Mouse (Mus musculus) ovary, postnatal 10 days (tissue): ENCODE measurements around the gene Eng.

Experiments used
- DNase-seq: peaks from one replicate; pipeline ENCODE4 v3.0.0; 2022; ENCODE audit warnings: low spot score

Gene Eng

GRCm38 (mm10) chr2:32646379-32647056, at the start of gene Eng:
Gene Eng, plus strand, starts transcription at chr2:32646595.
- DNase-seq, result no peak

GRCm38 (mm10) chr2:32596725-32597124, 49.7 kb upstream of the Eng start:
- DNase-seq, result no peak

- DNase-seq, result no peak
Observed at GRCm38 (mm10) chr2:32597248-32597647, 49.1 kb upstream of the Eng start.

GRCm38 (mm10) chr2:32597699-32598098, 48.7 kb upstream of the Eng start:
- no peak for DNase-seq

DNA sequence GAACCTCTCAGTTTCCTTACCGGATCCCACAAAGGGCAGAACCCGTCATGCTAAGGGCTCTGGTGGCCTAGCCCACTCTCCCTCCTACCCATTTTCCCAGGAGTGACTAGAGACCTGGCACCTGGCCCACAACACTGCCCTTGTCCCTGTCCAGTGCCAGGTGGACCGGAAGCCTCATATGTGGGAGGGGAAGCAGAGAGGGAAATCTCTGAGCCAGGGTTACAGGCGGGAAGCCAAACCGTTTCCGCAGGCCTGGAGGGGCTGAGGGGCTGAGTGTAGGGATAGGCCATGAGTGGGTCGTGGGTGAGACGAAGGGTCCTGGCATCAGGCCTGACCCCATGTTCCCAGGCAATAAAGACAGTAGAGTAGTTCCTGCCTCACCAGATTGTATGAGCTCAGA, 47.9 kb upstream of the Eng start:
- DNase-seq, result no peak

- no peak for DNase-seq
Observed at GRCm38 (mm10) chr2:32599409-32599808, 47.0 kb upstream of the Eng start, which contains the start of gene St6galnac6. Gene St6galnac6, plus strand, starts transcription at chr2:32599709.

GRCm38 (mm10) chr2:32601417-32602065, 44.9 kb upstream of the Eng start:
- no peak for DNase-seq

- peak; percentile 92 for DNase-seq
Observed at GRCm38 (mm10) chr2:32602600-32603054, 43.8 kb upstream of the Eng start.

DNA sequence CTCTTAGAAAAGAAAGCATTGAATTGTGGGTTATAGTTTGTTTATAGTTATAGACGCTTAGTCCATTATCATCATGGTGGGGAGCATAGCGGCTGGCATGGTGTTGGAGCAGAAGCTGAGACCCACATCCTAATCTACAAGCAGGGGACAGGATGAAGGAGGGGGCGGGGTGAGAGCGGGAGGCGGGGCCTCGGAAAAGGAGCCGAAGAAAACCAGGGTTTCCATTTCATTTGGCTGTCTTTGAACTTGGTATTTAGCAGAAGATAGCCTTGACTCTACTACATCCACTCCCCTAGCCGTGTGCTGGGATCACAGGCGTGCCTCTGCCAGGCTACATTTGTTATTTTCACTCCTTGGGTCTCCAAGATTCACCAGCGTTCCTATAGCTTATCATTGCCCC, 41.8 kb upstream of the Eng start:
- DNase-seq, result no peak

DNA sequence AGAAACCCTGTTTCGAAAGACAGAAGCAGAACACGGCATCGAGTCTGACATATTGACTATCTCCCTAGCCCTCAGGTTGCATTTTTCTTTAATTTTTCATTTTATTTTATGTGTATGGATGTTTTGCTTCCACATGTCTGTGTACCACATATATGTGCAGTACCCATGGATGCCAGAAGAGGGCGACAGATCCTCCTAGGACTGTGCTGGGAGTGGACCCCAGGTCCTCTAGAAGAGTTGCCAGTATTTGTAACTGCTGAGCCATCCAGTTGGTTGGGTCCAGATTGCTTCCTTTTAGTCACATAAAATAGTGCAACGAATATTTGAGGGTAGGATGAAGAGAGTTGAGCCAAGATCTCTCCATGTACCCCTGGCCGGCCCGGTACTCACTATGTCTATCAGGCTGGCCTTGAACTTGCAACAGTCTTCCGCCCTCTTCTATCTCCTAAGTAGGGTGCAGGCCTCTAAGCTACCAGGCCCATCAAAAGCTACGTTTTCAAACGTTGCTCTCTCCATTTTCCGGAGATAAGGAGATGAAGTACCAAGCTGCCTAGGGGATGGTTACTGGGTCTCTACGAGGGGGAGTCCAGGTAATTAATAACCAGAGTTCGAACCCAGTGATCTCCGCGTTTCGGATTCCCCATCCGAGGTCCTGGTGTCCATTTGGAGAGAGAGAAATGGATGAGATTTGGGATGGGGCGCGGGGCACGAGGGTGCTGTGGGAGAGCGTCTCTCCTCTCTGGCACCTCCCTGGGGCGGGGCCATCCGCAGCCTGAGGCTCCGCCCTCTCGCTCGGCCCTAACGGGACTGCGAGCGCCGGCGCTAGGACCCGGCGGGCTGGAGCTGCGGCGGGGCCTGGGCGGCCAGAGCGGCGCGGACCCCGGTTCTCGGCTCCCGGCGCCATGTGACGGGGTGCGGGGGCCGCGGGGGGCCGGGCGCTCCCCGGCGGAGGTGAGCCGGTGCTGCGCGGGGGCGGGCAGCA, 39.9 kb upstream of the Eng start:
- no peak for DNase-seq

- no peak for DNase-seq
Observed at GRCm38 (mm10) chr2:32607262-32607947, 39.0 kb upstream of the Eng start.

DNA sequence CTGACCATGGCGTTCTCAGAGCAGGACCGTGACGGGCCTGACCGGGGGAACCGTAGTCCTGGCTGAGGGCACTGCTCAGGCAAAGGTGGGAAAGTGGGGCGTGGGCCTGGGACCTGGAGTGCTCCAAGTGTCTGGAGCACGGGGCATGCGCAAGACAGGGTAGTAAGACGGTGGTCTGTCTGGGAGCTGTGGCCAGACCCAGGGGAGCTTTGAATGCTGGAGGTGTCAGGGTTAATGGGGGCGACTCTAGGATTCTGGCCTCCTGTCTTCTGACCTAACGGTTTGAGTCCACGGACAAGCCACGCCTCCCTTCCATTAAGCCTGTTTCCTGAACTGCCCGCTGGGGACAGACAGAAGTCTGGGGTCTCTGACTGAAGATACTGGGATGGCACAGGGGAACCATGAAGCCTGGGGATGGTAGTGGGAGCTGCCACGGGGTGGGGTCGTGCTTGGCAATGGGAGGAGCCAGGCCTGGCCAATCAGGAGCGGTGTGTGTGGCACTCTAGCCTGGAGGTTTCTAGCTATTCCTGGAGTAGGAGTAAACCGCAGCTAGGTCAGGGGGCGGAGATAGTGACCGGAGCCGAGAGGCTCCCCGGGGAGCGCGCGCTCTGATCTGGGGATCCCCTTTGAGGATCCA, 38.1 kb upstream of the Eng start:
- no peak for DNase-seq

DNA sequence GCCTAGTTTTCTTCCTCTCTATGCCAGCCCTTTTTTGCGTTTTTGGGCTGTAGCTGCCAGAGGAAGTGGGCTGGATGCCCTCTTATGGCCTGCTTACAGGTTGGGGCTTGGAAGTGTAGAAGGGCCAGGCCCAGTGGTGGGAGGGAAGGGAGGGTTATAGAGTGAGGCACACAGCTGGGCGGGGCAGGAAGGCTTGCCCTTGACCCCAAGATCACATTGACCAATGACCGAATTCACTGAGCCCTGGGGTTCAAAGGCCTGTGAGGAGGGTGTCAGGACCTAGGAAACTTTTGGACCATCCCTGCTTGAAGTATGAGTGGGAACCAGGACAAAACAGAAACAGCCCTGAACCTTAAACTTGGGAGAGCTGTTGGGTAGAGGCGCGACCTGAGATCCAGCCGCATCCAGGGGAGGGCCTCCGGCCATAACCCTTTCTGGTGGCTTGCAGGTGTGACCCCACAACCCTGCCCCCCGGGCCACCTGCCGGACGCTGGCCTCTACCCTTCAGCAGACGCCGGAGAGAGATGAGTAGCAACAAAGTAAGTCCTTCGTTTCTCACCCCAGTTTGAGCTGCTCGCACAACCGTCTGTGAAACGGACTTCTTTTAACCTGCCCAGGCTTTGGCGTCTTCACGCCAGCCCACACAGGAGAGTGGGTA, 37.5 kb upstream of the Eng start:
- no peak for DNase-seq

DNA sequence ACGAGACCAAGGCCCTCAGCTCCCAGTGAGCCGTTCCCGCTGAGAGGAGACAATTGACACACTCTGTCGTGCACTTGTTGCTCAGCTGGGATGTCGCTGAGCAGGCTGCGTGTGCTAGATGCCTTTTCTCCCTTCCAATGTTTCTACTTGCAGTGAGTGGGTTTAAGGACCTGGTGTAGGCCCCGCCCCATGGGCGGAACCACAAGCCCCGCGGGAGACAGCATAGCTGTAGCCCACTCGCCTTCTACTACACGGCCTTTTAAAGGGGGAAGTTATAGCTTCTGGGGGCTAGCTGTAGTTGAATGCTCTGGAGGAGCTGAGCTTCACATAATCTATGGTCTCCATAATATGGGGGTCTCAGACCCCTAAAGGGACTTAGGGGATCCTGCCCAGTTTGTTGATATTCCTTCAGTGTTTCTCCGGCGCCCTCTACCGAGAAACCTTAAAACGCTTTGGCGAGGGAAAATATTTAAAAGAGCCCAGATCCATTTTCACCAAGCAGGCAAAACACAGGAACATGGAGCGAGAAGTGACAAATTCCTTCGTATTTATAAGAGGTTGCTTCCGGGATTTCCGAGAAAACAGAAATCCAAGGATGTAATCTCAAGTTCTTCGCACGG, 35.7 kb upstream of the Eng start:
- no peak for DNase-seq

GRCm38 (mm10) chr2:32612274-32612673, 34.1 kb upstream of the Eng start:
- no peak for DNase-seq

GRCm38 (mm10) chr2:32617109-32617508, 29.3 kb upstream of the Eng start:
- no peak for DNase-seq

DNA sequence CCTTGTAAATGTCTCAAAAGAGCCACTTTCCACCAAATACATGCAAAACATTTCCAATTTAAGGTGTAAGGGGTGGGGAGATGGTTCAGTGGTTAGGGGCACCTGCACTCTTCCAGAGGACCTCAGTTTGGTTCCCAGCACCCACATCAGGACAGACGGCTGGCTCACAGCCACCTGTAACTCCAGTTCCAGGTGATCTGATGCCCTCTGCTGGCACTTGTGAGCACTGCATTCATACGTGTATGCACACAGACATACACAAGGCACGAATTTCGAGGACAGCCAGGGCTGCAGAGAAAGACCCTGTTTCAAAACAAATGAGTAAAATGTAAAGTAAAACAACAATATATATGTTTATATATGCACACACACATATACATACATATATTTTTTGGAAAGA, 28.8 kb upstream of the Eng start:
- DNase-seq, result no peak

DNA sequence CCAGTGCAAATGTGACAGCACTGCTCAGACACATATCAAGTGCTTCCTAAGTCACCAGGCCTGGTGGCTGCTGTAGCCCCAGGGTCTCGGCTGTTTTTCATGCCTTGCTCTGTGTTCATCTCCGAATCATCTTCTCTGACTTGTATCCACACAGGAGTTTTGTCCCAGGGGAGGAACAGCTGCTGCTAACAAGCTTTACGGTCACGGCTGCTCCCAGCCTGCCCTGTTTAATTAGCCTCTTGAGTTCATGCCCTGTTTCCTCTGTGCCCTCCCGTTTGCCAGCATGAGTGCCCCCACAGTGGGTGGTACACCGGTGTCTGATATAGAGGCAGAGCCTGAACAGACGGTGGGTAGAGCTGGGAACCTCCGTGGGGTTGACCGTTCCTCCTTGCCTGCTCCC, 28.3 kb upstream of the Eng start:
- DNase-seq, result no peak

DNA sequence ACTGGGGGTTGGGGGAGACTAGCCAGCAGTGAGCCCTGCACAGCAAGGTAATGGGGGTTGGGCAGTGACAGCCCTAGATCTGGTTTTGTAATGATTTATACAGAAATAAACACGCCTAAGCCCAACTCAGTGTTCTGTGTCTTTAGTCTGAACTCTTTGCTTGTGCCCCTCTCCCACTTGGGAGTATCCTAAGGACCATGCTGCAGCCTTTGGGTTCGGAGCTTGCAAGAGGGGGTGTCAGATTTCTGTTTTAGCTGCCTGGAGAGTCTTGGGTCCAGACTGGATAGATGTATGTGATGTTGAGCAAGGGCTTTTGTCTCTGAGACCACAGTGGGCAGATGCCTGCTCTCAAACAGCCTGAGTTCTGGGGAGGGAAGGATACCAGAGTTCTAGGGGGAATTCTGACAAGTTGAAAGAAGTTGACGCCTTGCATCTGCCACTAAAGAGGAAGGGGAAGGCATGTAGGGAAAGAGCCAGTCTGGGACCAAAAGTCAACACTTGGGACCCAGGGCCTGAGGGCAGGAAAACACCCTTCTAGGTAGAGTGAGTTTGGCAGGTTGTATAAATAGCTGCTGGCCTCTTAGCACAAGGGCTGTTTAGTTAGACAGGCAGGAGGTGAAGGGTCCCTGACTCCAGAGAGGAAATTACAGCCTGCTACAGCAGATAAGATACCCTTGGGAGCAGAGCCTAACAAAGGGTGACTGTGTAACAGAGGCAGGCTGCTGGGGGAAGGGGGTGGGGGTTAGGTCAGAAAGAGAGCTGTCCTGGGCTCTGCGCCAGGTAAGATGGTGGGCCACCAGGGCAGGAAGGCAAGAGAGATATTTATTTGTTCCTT, 25.5 kb upstream of the Eng start:
- DNase-seq, result no peak

DNA sequence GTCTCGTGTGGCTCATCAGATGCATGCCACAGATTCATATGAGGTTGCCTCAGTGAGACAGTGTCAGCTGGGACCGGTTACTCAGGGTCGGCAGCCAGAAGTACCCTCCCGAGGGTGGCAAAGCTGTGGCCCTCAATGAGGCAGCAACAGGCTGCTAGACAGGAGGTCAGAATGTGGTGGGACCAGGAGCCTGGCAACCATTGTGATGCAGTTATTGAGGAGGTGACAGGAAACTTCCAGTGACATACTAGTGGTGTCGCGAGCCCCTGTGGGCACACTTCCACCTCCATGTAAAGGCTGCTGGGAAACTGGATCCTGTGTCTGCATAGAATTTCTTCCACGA, 24.9 kb upstream of the Eng start, which contains the start of gene Ak1:
TSS of gene Ak1 (plus strand) at position 242 of the 343 bp plus-strand sequence.
- no peak for DNase-seq
